Mouse (Mus musculus) embryo, embryonic 11 days (tissue): ENCODE data around the gene Ogfod1.

Experiments used
- DNase-seq: peaks from one replicate; pipeline ENCODE4 v3.0.0-alpha.2; 2015

Ogfod1 gene

DNA sequence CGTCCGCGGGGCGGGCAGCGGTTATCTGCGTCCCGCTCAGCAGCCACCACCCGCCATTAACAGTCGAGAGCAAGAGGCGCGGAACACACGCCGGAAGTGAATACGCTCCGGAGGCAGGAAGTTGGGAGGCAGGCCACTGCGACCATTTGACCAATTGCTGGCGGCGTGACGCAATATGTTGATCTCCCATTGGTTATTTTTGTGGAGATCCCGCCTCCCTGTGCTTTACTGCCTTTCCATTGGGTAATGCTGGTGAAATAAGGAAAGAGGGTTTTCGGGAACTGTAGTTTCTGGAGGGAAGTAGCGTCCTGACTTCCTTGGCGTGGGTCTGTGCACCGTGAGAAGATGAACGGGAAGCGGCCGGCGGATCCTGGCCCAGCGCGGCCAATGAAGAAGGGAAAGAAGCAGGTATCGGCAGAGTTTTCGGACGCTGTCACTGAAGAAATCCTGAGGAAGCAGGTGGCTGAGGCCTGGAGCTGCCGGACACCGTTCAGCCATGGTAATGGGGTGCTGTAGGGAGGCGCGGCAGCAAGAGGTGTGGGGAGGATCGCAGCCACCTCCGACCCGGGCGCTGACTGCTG, at the start of gene Ogfod1, which contains the start of gene Nudt21:
TSS of gene Ogfod1 (plus strand) at position 255 of the 581 bp plus-strand sequence.
TSS of gene Nudt21 (minus strand) at position 88 of the 581 bp plus-strand sequence.
- peak; percentile 97 for DNase-seq

DNA sequence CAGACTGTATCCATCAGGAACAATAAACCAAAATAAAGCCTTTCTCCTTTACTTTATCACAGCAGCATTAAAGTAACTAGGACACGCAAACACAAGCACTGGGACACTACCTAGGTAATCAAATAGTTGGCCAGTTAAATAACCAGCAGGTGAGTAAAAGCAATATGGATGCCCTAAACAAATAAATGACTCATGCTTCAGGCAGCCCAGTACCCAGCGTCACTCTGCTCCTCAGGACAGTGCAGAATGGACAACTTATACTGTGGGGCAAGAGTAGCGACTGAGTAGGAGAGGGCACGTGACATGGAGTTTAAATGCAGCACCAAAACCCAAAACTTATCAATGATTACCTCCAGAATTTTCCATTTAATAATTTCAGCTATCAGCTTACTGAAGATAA, 47.3 kb upstream of the Ogfod1 start:
- no peak for DNase-seq

DNA sequence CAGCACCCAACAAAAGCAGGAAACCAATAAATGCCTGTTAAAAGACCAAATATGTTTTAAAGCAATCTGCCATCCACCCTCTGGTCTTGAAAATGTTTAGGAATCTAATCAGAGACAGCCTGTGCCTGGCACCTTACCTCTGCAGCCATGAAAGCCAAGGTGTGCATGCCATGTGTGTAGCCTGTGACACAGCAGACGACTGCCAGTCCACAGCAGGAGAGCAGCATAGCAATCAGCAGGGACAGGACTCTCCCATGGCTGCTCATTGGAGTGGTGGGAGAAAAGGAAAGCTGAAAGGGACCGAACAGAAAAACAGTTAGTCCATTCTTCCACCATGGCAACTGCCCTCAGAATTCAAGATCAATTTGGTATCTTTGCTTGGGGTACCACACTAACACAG, 38.0 kb upstream of the Ogfod1 start:
- no peak for DNase-seq

DNA sequence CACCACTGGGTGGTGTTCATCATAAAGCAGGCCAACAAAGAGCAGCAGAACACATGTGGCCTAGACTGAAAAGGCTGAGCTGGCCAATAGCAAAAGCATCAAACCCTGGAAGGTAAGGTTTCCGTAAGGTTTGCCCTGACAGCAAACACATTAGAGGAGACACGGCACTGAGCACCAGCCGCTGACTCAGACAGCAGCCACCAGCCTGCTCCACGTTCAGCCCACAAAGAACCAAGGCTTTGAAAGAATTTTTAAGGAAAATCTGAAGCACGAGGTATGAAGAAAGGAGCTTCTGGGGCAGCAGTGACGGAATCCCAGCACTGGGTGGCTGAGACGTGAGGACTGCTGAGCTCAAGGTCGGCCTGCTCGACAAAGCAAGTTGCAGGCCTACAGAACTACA, 32.9 kb upstream of the Ogfod1 start:
- DNase-seq, result no peak

DNA sequence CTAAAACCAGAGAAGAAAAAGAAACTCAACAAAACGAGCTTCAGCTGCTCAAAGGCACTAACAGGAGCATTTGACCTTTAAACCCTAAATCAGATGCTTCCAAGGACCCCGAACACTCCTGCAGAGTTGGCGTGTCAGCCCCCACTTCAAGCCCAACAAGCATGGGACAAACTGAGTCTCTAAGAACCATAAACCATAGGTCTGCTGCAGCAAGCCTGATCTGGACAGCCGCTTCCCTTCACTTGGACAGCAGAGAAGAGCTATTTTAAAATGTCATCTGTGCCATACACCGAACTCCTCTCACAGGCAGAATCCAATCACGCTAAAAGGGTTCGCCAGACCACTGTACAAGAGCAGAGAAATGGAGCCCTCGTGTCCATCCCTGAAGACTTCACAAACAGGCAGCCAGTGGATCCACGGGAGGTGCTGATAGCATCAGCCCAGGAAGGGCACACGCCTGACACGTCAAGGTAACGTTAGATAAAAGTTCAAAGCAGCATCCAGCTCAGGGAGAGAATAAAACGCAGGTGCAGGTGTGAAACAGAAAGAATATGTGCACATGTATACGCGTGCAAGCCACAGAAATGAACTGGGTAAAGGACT, 27.7 kb upstream of the Ogfod1 start:
- no peak for DNase-seq

DNA sequence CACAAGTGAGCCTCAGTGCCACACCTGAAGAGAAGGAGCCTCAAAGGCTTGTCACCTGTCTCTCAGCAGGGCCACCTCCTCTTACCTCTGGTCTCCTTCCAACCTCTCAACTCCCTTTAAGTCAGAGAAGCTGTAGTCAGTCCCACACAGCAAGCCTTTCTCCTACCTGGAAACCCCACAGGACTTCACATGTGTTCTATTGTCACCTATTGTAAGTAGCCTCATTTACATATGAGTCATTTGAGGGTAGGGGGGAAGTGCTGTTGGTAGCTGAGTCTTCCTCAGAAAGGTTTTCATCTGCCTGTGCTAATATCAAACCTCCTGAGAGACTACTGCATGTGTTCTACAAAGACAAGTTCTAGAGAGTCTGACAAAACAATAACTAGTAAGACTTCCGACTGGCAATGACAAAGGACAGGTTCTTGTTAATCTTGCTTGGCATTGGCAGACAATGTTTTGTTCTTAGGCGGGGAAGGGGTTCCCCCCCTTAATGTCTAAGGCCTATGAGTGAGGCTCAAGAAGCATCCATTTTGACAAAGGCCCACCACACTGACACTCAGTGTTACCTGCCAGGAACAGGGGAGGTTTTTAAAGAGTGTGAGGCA, 26.8 kb upstream of the Ogfod1 start:
- no peak for DNase-seq

DNA sequence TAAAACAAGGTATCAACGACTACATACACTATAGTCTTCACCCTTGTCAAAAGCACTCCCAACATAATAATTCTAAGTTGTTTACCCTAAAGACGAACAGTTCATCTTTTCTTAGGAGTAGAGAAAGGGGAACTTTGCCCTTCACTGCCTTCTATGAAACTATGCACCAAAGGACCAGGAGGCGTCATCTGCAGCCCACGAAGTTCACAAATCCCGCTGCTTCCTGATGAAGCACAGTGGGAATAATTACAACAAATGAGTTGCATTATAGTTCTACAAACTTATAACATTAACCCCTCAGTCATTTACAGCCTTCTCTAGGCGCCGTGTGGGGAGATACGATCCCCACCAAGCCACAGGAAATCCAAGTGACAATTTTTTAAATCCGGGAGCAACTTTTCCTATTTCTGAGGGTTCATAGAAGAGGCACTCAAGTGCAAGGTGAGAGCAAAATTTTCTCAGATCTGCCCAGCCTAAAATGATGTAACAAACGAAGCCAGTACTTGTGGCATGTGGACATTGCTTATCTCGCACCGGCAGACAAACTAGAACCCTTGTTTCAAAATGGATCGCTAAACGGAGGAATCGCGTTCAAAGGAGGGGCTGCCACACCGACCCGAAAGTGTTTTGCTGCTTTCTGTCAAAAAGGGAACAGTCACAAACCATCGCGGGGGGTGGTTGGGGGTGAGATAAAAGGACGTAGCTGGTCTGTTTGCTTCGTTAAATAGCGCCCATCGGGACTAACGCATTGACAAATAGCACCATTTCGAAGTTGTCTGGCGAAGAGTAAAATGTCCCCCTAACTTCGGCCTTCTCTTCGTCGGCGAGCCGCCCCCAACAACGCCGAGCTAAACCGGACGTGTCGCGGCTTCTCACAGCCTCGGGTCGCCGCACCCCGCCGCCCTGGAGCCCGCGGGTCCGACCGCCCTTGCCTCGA, 25.7 kb upstream of the Ogfod1 start:
- DNase-seq, result no peak

DNA sequence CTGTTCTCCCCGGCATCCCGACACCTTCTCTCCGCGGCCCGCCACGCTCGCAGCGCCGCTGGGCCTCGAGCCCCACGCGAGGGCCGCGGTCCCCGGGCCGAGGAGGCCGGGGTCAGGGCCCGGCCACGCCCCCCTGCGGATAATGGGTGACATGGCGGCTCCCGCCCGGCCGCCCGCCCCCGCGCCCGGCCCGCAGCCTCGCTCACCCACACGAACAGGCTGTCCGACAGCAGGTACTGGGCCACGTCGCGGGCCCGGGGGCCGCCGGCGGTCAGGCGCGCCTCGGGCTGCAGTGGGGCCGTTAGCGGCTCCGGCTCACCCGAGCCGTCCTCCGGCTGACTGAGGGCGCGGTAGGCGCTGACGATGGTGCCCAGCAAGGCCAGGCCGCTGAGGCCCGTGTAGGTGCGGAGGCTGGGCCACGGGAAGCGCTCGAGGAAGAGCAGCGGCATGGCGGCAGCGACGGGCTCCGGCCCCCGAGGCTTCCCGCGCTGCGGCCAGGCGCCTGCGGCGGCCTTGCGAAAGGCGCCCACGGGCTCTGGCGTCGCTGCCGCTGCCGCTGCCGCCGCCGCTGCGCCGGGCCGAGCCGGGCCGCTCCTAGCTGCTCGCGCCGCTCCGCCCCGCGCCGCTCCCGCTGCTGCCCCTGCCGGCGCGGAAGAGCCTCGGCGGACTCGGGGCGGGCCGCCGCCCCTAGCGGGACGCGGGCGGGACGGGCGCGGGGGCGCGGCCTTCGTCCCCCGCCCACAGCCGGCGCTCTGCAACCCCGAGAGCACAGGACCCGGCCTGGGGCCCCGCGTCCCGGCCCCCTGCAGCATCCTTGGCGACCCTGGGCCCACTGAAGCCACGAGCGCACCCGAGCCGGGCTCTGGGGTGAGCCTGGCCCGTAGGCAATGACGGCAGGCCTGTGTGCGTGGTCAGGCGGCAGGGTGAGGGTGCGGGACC, 24.7 kb upstream of the Ogfod1 start, which contains the start of gene Amfr:
TSS of gene Amfr (minus strand) at position 830 of the 939 bp plus-strand sequence.
- peak; percentile 92 for DNase-seq

DNA sequence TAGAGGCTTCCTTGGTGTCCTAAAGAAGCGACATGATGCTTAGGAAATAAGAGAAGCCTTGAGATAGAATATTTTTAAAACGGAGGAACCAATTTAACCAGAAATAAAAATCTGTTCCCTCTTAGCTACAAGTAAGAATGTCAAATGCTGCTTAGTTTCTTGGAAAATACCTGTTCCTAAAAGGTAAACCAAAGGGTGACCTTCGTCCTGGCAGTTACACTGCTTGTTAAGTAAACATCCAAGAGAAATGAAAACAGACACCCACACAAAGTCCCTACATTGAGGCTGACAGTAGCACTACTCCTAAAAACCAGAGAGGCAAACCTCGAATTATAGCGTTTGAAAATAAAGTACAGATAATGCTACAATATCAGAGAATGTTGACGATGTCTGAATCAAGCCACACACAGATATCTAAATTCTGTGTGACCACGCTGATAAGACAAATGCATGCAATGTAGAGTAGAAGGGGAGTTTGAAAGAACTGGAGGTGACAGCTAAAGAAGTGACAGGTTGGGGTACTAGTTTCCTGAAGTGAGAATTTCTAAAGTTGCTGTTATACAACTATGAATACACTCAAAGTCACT, 23.9 kb upstream of the Ogfod1 start:
- peak; percentile 11 for DNase-seq

DNA sequence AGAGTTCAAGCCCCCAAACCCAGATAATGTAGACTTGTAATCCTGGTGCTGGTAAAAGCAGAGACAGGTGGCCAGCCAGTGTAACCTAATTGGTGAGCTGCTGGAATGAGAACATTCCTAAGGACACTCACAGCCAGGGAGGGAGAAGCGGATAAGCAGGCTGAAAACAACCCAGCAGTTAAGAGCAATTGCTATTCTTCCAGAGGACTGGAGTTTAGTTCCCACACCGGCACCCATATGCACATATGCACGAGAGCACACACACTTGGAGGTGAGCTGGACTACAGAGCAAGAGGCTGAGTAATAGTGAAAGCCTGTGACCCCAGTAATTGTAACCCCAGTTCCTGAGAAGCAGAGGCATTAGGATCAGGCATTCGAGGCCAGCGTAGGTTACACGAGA, 13.1 kb upstream of the Ogfod1 start:
- DNase-seq, result no peak

DNA sequence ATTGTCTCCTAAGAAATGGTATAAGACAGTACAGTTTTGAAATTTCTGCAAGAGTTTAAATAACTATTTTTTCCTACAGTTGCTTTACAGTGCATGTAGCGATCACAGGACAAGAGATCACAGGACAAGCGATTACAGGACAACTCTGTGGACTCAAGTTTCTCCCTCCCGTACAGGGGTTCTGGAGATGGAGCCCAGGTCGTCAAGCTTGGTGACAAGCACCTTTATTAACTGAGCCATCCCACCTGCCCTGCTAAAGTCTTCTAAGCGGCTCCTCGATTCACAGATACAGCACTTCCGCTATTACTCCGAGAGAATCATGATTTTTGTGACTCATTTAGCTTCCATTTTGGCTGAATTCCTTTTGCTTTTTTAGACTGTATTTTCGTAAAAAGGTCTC, 7.3 kb upstream of the Ogfod1 start:
- no peak for DNase-seq

DNA sequence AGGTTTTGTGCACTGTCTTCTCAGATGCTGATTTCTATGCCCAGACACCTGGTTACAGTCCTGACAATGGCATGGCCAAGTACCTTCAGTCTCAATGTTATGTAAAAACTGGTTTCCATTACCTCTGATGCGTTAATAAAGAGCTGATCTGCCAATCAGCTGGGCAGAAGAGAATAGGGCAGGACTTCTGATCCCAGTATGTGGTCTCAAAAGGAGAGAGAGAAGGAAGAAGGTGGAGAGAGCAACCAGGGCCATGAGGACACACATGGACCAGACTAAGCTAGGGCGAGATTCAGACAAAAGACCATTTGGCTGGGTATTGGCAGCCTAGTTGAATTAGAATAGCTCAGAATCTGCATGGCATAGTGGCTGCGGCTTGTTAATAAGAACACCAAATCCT, 3.4 kb upstream of the Ogfod1 start:
- DNase-seq, result no peak

DNA sequence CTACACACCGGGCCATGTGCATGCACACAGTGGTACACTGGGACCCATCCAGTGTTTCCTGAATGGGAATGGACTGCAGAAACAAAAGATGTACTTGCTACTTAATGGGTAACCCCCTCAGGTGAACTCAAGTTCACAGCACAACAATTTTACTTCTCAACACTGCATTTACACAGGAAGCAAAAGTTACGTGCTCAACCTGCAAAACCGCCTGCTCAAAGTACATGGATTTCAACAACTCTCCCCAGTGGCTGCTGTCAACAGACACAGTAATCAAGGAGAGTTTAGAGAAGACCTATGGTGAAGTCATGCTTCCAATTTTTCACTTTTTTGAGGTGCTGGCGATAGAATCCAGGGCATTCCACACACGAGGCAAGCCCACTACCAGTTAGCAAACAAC, 1.8 kb upstream of the Ogfod1 start:
- no peak for DNase-seq

DNA sequence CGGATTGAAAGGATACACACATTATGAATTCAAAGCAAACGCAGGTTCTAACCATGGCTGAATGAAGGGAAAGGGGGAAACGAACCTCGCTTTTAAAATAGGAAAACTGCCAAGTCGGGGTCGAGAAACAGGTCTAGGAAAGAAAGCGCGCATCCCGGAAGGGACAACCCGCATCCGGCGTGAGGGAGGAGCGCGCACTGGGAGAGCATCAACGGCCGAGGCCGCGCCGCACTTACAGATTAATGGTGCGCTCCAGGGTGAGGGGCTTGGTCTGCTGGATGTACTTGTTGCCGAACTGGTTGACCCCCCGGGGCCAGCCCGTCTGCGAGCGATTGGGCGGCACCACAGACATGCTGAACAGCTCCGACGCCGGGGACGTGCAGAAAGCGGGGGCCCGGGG, 457 bp upstream of the Ogfod1 start:
- DNase-seq, result peak; percentile 89

DNA sequence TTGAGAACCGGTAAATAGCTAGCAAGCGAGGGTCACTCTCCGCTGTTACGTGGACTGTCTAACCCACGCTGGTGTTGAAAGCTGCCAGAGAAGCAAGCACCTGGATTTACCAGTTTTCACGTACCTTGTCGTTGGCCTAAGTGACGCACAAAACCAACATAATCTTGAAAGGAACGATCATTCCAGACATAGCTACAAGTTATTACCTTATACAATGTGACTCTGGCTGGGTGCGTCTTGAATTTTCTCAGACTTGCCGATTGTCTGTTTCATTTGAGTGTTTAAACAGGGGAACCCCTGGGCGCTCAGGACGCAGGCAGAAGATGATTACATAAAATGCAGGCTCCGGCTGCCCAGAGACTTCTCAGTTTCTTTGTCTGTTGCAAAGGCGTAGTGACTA, 808 bp downstream of the Ogfod1 start:
- peak; percentile 13 for DNase-seq

DNA sequence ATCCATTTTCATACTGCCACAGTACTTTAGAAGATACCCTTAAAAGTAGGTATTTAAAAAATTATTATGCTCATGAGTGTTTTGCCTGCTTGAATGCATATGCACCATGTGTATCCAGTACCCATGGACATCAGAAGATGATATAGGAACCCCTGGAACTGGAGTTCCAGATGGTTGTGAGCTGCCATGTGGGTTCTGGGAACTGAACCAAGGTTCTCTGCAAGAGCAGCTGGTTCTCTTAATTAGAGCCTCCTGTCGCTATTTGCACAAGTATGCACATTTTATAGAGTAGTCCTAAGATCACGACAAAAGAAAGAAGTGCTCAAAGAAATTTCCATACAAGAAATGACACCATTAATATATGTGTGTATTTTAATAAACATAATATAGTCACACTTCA, 10.8 kb downstream of the Ogfod1 start:
- DNase-seq, result no peak

DNA sequence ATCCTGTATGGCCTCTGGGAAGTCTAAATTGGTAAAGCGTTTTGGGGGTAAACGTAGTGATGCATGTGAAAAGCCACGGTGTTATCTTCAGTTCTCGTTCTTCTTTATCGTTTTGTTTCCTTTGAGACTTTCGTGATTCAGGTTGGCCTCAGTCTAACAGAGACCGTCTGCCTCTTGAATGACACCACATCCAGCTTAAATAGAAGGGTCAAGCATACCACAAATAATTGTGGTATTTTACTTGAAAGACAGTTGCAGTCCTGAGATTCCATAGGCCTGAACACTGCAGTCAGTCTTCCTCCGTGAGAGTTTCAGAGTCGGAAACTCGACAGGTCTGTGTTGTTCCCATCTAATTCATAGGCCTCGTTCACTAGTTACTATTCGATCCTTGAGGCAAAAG, 15.7 kb downstream of the Ogfod1 start:
- DNase-seq, result no peak

DNA sequence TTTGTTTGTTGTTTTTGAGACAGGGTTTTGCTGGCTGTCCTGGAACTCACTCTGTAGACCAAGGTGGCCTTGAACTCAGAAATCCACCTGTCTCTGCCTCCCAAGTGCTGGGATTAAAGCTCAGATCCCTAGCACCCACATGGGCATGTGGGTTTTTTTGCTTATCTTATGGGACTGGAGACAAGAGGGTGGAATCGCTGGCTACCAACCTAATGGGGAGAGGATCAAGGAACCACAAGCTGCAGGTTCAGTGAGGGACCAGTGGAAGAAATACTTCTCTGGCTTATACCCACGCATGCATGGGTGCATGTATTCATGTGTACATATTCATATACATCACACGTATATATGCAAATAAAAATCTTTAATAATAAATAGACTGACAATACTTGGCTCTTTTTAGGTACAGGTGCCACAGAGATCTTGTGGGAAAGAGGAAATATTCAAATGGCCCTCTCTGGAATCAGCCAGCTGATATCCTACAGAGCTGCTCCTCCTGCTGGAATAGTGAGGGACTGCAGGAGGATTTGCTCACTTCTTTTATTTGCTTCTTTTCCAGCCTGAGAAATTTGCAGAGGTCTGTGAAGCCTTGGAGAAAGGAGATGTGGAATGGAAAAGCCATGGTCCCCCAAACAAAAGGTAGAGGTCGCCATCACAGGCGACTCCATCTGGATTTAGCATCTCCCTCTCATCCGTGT, 20.3 kb downstream of the Ogfod1 start:
- peak; percentile 68 for DNase-seq

DNA sequence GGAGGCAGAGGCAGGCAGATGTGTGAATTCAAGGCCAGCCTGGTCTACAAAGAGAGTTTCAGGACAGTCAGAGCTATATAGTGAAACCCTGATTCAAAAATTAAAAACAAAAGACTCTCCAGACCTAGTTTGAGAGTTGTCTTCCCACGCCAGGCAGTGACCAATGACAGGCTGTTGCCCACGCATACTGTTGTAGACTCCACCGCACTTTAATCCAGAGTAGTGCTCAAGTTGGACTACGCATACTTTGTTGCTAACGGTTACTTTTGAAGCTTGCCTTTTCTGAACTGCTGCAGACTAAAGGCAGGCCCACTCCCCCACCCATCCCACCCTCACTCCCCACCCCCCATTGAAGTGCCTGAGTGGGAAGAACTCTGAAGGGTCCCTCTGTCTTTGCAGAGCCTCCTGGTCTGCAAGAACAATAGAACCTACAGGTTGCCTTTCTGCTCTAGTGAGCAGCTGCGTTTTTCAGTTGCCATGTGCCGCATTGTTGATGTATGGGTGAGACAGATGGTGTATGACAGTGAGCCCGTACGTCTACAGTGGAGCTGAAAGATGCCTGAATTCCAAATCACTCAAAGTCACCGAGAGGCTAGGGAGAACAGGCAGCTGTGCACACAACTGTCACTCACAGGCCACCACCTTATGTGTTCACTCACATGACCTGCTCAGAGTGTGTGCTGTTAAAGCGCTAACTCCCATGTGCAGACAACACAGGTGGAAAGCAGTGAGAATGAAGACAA, 29.3 kb downstream of the Ogfod1 start:
- peak; percentile 41 for DNase-seq

DNA sequence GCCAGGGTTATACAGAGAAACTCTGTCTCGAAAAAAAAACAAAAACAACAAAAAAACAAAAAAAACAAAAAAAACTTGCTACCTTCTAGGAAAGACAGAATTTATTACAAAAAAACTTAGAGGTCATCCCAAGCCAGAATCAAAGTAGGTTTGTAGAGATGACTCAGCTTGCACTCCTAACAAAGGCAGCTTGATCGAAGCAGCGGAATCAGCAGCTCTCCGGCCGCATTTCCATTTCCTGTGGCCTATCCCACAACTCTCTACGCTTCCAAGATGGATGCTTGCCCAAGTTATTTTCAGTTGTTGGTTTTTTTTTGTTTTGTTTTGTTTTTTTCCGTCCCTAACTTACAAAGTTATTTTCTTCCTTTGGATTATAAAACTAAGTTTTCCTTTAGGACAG, 31.8 kb downstream of the Ogfod1 start:
- no peak for DNase-seq
